Mouse (Mus musculus): ENCODE results near the gene Eif3i.

DNA sequence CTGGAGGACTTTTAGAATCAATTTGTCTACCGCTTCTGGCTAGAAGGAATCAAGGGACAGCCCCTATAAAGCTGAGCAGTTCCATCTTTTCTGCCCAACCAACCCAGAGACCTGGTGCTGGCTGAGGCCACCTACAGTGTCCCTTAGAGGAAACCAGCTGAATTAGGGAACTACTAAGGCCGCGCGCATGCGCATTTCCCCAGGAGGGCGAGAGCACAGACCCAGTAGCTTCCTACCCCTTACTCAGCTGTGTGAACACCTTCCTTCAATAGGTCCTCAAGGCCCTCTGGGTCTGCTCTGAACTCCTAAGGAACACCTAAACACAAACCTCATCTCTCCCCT is 24.6 kb upstream of the Eif3i start:
- TF ChIP-seq POLR2A (IDR thresholded peaks at IDR 0.05; ENCODE audit: extremely low read depth, insufficient read depth, low read length) (no peak), CTCF (IDR thresholded peaks at IDR 0.05; ENCODE audit: low read depth, low read length) (no peak)
